Mouse (Mus musculus) adrenal gland, postnatal 36 days (tissue): ENCODE data around the gene Bicdl1. TPM values are rescaled to one million over a fixed set of nuclear protein-coding genes. Genes with fewer than 3 reads are reported as not detected.
A peak's percentile ranks its signal among the peaks of the same experiment; 100 is the strongest.
"Not testable (repeated sequence)": the region's sequence is repeated elsewhere in the genome, so short reads cannot be mapped to it uniquely, and the experiment has no call there.

Experiments used
- DNase-seq, 2 experiments: peaks; one replicate each; pipeline ENCODE4 v3.0.0; 2021; ENCODE audit warnings: mixed read lengths in 1 of 2
- long read RNA-seq, 2 experiments: library from polyadenylated mRNA; stranded (forward); transcript quantifications; one replicate each; pipeline ENCODE4 v2.0.0; 2021; ENCODE audit warnings: borderline sequencing depth in 2 of 2
- total RNA-seq, 2 experiments: library from RNA; stranded (reverse); gene quantifications; 2 replicates each; pipeline ENCODE4 v1.2.3; 2021

The Bicdl1 gene
- total RNA-seq: 10 to 100 TPM in 1 of 2 experiments, 1 to 10 TPM in 1; 7.8 to 11.3 TPM
- long read RNA-seq, experiment 1, transcript Bicdl1-204 (3 exons, 1,568 nt): minor isoform, 6 of 24 reads
- long read RNA-seq, experiment 1, transcript Bicdl1-203 (3 exons, 1,874 nt): major isoform, 10 of 24 reads
- long read RNA-seq, experiment 1, partial matches to known transcripts: 0 of 24 reads
- long read RNA-seq, experiment 1, other reads (novel, unspliced or antisense): 3 of 24 reads
- long read RNA-seq, experiment 2, partial matches to known transcripts: 0 of 8 reads
- long read RNA-seq, experiment 2, other reads (novel, unspliced or antisense): 0 of 8 reads

DNA sequence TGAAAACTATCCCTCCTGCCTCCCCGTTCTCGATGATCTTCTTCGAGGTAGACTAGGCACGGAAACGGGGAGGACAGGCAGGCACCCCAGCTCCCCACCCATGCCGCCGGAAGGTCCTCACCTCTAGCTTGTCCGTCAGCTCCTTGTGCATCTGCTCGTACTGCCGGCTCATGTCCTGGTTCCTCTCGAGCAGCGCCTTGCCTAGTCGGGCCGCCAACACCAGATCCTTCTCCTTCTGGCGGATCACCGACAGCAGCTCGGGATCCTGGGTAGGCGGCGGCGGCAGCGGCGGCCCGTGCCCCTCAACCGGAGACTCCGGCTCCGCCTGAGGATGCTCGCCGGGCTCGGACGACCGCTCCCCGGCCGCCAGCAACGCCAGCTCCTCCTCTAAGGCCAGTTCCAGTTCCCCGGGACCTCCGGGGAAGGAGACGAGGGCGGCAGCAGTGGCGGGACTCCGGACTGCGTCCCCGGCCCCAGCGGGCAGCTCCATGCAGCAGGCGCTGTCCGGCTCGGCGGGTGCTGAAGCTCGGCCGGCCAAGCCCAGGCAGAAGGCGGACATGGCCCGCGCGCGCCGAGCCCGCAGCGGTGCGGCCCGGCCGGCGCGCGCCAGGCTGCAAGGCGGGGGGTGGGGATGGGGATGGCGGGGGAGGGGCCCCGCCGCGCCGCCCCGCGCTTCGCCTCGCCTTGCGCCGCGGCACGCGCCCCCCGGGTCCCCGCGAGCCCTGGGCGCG lies at the start of gene Bicdl1:
TSS of gene Bicdl1 (minus strand) at position 621 of the 731 bp plus-strand sequence.
- DNase-seq: peak; percentile 94 to 95

DNA sequence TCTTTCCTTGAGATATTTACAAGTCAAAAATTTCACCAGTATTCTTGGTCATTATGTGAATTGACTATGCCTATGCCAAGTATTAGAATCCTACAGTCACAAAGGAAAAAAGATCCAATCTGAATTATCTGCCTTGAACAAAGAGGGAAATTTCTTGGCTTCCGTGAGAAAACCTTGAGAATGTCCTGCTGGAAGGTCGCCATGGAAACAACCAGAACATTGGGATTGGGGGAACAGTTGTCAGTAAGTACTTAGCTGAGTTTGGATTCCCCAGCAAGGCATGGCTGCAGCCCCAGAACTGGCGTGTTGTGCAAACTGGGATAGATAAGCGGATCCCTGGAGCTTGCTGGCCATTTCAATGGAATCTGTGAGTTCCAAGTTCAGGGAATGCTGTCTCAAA lies 45.5 kb upstream of the Bicdl1 start:
- no peak for DNase-seq

DNA sequence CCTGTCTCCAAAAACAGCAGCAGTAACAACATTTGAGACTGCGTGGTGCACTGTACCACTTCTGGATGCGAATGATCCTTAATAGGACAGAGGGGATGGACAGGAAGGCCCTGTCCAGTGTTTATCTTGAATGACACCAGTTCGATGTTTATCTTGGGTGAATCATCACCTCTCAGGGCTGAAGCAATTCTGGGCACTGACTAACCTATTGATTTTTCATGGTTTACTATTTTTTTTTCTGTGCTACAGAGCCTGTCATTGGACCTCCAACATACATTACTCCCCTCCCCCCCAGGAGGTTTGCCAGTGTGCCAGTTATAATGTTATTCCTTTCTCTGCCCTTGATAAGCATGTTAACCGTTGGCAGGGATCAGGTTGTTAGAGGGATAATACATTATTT lies 43.9 kb upstream of the Bicdl1 start:
- peak in 1 of 2 experiments; percentile 26 for DNase-seq

DNA sequence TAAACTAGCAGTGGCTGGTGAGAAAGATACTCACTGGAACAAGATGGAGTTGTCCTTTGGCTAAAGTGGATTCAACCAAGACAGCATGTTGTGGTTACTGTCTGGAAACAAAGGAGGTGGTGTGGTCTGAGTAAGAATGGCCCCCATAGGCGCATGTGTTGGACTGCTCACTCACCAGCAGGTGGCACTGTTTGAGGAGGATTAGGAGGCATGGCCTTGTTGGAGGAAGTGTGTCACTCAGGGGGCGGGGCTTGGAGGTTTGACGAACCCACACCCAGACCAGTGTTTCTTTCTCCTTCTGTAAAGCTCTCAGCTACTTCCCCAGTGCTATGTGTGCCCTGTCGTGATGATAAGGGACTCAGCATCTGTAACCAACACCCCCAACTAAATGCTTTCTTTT lies 38.6 kb upstream of the Bicdl1 start:
- no peak for DNase-seq

DNA sequence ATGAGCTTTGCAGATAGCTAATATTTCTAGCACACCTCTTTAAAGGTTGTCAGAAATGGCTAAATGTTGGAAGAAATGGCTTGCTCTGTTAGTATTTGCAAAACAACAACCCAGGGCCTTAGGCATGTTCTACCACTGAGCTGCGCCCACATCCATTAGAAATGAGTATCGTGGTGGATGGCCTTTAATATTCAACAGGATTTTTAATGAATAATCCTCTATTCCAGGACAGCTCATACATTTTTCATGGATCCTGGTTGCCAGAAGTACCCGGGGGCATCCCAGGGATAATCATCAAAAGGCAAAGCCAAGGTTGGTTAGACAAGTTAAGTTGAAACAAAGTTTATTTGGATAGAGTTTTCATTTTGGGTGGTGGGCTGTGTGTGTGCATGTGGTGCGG lies 37.7 kb upstream of the Bicdl1 start:
- no peak for DNase-seq

DNA sequence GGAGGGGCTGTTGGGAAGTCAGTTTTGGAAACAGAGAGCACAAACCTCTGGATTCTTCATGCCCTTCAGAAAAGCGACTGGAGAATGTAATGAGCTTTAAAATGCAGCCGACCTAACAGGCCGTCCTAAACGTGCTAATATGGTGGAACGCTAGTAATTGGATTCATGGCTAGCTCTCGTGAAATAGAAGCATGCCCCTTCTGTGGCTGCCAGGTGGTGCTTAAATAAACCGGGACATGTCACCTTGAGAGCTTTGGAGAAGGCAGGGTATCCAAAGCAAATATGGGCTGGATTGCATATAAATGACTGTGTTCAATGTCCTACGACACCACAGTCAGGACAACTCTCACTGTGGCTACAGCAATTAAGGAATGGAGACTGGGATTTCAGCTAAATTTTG lies 35.4 kb upstream of the Bicdl1 start:
- DNase-seq: no peak

DNA sequence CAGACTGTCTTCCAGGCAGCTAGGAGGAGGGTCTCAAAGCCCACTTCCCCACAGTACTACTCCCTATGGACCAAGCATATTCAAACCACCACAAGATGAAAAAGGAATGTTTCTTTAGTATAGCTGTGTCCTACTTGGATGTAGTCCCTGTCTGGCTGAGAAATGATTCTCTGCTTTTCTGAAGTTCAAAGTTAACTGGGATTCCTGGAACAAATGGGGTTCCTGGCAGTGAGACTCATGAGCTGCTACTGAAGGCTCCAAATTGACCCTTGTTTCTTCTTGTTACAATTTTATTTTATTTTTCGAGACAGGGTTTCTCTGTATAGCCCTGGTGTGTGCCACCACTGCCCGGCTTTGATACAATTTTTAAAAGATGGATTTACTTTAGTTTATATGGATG lies 32.6 kb upstream of the Bicdl1 start:
- no peak for DNase-seq

DNA sequence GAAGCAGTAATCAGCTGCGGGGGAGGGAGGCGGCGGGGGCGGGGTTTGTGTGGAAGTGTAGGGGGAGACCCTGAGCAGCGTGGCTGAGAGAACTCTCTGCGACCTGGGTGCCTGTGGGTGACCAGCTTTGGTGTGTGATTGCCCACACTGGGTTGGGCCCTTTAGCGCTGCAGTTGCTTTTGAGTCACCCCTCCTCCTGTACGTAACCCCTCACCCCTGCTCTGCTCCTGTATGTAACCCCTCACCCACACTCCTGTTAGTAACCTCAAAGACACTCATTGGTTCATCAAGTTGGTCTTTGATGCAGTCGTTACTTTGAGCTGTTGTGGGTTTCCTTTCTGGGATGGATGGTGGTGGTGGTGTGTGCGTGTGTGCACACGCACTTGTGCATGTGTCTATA lies 29.5 kb upstream of the Bicdl1 start:
- no peak for DNase-seq

DNA sequence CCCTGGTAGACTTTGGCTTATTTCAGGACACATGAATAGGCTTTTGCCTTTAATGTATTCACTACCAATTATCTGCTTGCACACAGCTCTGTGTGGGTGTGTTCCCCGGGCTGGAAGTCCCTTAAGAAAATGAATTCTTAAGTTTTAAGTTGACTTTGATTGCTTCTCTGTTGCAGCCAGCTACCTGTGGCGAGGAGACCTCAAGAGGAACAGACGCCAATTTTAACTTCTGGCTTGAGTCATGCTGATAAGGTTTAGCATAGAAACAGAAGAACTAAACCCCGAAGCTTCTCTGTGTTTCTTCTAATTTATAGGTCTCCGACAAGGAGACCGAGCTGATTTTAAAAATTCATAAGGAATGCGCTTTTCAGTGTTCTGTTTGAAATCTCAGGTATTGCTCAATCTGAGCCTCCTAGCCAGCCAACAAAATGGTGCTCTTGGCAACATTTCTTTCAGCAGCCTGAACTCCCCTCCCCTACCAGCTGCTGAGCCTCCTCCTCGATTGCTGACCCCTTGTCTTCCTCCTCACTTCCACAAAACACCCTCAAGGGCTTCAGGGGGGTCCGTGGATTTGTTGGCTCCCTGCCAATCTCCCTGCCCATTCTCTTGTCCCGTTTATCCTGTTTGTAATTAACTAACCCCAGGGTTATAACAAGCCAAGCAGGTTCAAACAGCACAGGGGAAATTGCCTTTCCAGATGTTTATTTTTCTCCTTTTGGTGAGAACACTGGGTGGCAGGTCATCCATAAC lies 27.2 kb upstream of the Bicdl1 start:
- DNase-seq: no peak

DNA sequence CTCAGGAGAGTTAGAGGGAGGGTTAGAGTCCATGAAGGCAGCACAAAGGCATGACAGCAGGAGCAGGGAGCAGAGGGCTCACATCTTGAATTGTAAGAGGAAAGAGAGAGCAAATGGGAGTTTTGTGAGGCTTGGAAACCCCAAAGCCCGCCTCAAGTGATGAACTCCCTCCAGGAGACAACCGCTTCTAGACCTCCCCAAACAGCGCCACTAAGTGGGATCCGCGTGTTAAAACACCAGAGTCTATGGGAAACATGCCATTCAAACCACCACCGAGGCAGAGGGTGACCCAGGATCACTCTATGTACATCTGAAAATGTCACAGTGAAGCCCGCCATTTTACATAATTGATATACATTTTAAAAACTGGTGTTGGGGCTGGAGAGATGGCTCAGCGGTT lies 26.1 kb upstream of the Bicdl1 start:
- DNase-seq: no peak

DNA sequence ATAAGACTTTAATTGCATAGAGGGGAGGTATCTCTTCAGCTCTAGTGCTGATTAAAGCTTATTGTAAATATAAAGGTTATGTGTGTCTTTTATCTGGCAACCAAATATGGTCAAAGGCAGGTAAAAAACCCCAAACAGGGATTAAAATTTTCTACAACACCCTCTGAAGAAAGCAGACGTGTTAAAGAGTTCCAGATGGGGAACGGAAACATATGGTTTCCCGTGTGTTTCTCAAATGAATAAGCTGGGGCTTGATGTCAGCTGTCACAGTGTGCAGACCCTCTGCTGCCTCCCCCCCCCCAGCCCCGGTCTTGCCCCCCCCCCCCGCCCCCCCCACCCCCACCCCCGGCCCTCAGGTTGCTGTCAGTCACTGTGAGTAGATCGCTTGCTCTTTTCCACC lies 24.1 kb upstream of the Bicdl1 start:
- DNase-seq: no peak

DNA sequence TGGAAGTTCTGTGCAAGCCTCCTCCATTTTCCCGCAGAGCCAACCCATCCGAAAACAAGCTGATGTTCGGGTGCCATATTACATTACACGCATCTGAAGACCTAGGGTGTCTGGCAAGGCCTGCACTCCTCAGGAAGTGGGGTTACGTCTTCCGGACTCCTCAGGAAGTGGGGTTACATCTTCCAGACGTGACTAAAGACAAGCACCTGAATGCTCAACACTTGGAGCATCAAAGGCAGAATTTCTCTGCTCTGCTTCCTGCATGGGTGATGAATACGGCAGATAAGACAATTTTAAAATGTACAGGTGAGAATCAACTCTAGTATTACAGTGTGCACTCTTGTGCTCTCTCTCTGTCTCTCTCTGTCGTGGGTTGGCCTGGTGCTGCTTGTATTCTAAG lies 23.4 kb upstream of the Bicdl1 start:
- DNase-seq: no peak

DNA sequence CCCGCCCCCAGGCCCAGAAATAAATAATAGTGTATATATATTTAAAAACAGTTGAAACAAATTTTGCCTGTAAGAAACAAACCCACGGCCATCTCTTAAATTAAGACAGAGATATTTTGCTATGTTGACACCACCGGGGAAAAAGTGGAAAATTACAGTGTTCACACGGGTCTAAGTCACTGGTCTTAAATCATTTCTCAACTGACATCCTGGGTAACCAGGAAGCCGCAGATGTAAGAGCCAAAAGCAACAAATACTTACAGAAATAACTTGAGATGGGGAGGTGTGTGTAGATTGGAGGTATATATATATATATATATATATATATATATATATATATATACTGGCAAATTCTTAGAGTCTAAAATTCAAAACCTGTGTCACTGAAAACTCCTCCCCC lies 21.5 kb upstream of the Bicdl1 start:
- DNase-seq: no peak

DNA sequence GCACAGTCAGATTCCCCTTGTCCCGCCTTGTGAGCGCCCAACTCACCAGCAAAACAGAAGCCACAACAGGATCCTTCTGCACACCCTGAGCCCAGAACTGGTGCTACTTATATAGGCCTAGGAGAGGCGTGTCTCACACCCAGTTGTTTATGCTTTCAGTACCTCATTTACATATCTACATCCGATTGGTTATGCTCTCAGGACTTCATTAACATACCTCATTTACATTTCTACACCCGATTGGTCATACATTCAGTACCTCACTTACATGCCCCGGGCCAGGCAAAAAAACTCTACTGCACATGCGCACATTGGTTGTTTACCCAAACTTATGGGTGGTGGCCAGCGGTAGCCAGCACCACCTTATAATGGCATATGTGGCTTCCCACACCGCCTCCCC lies 20.5 kb upstream of the Bicdl1 start:
- DNase-seq: not testable (repeated sequence)

DNA sequence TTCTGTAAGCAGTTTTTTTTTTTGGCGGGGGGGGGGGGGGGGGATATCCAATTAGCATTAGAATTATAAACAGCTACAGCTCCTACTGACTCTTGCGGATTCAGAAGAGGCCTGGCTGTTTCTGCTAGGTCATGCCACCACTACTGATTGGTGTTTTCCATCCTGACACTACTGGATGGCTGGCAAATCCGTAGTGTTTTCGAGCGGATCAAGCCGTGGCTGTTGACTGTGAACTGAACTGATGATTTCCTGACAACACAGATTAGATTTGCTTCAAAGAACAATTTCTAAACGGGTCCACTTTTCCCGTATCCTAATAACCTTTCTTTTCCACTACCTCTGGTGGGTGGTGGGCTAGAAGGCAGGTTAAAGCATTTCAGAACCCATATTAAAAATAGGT lies 16.9 kb upstream of the Bicdl1 start:
- no peak for DNase-seq

DNA sequence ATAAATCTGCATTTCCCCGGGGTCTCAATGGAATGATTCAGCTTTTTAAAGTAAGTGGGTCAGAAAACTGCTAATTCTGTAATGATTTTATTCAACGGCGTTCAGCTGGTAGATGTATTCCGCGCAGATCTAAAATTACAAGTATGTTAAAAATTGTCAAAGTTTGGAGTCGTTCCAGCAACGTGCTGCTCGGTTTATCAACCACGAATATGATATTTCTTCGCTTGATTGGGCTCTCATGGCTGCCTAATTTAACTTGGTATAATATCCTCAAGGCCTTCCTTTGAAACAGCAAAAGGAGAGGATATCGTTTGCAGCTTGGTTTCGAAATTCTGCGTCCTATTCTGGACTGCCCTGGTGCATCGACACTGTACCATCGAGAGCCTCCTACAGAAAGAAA lies 13.9 kb upstream of the Bicdl1 start:
- no peak for DNase-seq

DNA sequence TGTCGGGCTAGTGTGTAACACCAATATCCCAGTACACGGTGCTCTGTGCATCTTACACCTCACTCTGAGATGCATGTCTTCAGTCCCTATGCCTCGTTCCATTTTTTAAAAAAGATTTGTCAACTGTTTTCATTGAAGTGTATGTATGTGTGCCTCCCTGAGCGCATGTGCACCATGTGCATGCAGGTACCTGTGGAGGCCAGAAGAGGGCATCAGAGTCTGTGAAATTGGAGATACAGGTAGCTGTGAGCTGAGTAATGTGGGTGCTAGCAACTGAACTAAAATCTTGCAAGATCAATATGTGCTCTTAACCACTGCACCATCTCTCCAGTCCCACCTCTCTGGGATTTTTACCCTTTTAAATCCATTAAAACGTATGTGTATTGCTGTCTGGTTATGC lies 6.6 kb upstream of the Bicdl1 start:
- DNase-seq: no peak

DNA sequence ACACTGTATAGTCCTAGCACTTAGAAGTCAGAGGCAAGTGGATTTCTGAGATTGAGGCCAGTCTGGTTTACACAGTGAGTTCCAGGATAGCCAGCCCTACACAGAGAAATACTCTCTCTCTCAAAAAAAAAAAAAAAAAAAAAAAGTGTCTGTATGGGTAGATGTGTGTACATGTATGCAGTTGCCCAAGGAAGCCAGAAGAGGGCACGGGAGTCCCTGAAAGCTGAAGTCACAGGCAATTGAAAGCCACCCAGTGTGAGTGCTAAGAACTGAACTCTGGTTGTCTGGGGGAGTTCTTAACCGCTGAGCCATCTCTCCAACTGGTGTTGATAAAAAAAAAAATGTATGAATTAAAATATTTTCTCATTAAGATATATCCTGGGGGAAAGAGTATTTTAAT lies 3.1 kb upstream of the Bicdl1 start:
- no peak for DNase-seq

DNA sequence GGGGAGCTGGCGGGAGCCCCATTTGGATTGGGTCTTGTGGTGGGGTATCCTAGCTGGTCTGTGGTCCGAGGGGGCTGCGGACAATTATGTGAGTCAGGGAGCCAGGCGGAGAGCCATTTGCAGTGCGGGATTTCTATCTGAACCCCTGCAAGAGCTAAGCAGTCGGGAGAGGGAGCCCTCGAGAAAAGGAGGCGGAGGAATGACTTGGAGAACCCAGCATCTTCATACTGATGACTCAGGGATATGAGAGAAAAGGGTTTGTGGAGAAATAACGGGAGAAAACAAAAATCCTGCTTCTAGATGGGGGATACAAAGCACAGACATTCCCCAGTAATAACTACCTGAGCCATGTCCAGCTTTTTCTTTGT lies 1.4 kb upstream of the Bicdl1 start:
- DNase-seq: peak; percentile 57 to 66

DNA sequence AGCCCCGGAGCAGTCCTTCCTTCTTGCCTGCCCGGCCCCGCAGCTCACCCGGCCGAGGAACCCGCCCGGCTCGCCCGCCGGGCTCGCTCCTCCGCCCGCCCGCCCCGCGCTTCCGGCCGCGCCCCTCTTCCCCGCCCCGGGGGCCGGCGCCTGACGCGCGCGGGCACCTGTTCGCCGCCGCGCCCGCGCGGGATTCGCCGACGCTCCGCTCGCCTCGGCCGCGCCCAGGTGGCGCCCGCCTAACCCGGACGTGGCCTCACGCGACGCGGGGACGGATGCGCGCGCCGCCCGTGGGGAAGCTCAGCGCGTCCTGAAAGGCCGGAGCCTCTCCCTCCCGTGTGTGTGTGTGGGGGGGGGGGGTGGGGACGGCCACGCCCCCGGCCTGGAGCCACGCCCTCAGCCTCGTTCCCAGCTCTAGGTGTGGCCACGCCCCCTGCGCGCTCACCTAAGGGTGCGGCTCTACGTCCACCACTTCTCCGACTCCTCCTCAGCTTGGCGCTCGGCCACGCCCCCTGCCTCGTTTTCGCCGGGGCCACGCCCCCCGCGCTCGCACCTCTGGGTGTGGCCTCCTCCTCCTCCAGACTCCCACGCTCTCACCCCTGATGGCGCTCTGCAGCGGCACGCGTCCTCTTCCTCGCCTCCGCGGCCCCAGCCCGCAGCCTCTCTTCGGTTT lies 891 bp upstream of the Bicdl1 start:
- peak; percentile 85 to 87 for DNase-seq

DNA sequence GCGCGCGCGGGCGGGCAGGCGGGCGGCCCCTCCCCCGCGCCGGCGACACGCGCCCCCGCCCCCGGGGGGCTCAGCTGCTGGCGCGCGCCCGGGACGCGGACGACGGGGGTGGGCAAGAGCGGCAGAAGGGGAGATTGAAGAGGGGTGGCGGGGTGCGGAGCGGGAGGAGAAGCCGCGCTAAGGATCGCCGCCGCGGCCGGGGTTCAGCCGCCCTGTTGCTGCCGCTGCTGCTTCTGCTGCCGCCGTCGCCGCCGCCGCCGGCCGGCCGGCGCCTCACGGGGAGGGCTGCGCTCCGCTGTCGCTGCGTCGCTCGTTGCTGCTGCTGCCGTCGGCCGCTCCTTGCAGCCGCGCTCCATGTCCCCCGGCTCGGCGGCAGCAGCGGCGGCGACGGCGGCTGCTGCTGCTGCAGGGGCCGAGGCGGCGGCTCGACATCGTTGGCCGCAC lies 333 bp upstream of the Bicdl1 start:
- no peak for DNase-seq

DNA sequence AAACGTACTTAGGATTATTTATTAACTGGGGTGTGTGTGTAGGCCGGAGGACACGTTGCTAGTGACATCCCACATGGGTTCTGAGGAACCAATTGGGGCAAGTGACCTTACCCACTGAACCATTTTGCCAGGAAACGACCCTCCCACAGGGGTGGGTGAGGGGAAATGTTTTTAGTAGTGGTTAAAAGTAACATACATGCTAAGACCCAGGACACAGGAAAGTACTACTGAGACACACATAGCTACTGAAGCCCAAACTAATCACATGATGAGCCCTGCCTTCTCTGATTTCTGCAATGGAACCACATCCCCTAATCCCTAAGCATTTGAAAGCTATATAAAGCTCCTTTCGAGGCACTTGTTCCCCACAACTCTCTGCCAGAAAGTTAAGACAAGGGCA lies 1.1 kb downstream of the Bicdl1 start:
- no peak for DNase-seq

DNA sequence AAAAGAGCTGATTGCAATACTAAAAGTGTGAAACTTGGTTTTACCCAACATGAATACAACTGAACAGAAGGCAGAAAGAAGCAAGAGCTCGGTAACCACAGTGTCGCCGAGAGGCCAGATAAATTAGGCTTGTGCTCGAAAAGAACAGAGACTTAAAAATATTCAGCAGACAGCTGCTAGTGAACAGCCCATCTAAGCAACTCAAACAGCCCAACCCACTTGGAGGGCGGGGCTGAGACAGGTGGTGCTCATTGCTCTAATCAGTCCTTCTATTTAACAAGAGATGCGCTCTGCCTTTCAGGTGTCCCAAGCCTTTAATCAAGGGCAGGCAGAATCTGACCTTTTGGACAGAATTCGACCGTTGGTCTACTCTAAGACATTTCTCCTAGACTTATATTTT lies 4.8 kb downstream of the Bicdl1 start:
- DNase-seq: no peak
